Mouse (Mus musculus) gastrocnemius, adult 18-20 months (tissue): ENCODE data around the gene Cpsf7. TPM values are rescaled to one million over a fixed set of nuclear protein-coding genes. Genes with fewer than 3 reads are reported as not detected.

Experiments used
- total RNA-seq, 2 experiments: library from RNA; stranded (reverse); gene quantifications; 2 replicates each; pipeline ENCODE4 v1.2.3; 2021

Cpsf7 gene
- total RNA-seq, 2 experiments from 2014 or later = 15.4 to 19.8 TPM

Other genes with a start within 250 kb of the Cpsf7 start
- gene Dagla, start 220.4 kb upstream of the Cpsf7 start, total RNA-seq = 1 to 10 TPM; 8.3 TPM
- gene Syt7, start 136.2 kb upstream of the Cpsf7 start, total RNA-seq = 1 to 10 TPM; 1.5 TPM
- gene Lrrc10b, start 67.8 kb upstream of the Cpsf7 start, total RNA-seq = under 1 TPM; 0.17 to 0.18 TPM
- under 1 TPM; 0.82 to 0.85 TPM for gene Ppp1r32, start 42.3 kb upstream of the Cpsf7 start, total RNA-seq
- 10 to 100 TPM; 45.0 to 47.5 TPM for gene Sdhaf2, start 876 bp downstream of the Cpsf7 start, total RNA-seq
- gene Tmem216, start 31.0 kb downstream of the Cpsf7 start, total RNA-seq = 1 to 10 TPM; 3.0 to 3.2 TPM
- 1 to 10 TPM; 5.5 to 6.6 TPM for gene Cyb561a3, start 51.9 kb downstream of the Cpsf7 start, total RNA-seq
- 1 to 10 TPM in 1 of 2 experiments, under 1 TPM in 1; 0.87 to 1.0 TPM for gene Tmem138, start 52.1 kb downstream of the Cpsf7 start, total RNA-seq
- 100 to 1,000 TPM; 127 to 132 TPM for gene Ddb1, start 80.1 kb downstream of the Cpsf7 start, total RNA-seq
- gene Tkfc, start 80.4 kb downstream of the Cpsf7 start, total RNA-seq = 1 to 10 TPM; 3.2 to 4.6 TPM
- not detected for gene Vwce, start 108.9 kb downstream of the Cpsf7 start, total RNA-seq
- not detected for gene Pga5, start 152.8 kb downstream of the Cpsf7 start, total RNA-seq
- gene Vps37c, start 163.5 kb downstream of the Cpsf7 start, total RNA-seq = 10 to 100 TPM; 21.3 to 28.5 TPM
- gene Cd5, start 213.7 kb downstream of the Cpsf7 start, total RNA-seq = not detected